Mouse (Mus musculus) intestine, embryonic 15.5 days (tissue): ENCODE data around the gene Borcs7. TPM values are rescaled to one million over a fixed set of nuclear protein-coding genes. Genes with fewer than 3 reads are reported as not detected.

ENCODE experiments used
- ATAC-seq: fragments of 200-750 bp; cut with Nextera tagmentation; 2 replicates; pipeline ENCODE4 v1.8.0; 2017; ENCODE audit warnings: moderate TSS enrichment, moderate library complexity
- H3K27ac ChIP-seq: fragments of 300-500 bp; sonication (generic); 2 replicates; pipeline ENCODE4 v1.5.1; 2015; ENCODE audit warnings: mild to moderate bottlenecking, inconsistent platforms
- H3K27me3 ChIP-seq: fragments of 300-500 bp; sonication (generic); replicated peaks from 2 replicates; pipeline ENCODE4 v1.6.1; 2015; ENCODE audit warnings: inconsistent platforms
- H3K36me3 ChIP-seq: fragments of 300-500 bp; sonication (generic); 2 replicates; pipeline ENCODE4 v1.6.1; 2015; ENCODE audit warnings: inconsistent platforms
- H3K4me1 ChIP-seq: fragments of 300-500 bp; sonication (generic); replicated peaks from 2 replicates; pipeline ENCODE4 v1.6.1; 2015; ENCODE audit warnings: inconsistent platforms
- H3K4me2 ChIP-seq: fragments of 300-500 bp; sonication (generic); replicated peaks from 2 replicates; pipeline ENCODE4 v1.6.1; 2015; ENCODE audit warnings: mild to moderate bottlenecking, inconsistent platforms
- H3K4me3 ChIP-seq: fragments of 300-500 bp; sonication (generic); replicated peaks from 2 replicates; pipeline ENCODE4 v1.5.1; 2015; ENCODE audit warnings: inconsistent platforms
- H3K9ac ChIP-seq: fragments of 300-500 bp; sonication (generic); 2 replicates; pipeline ENCODE4 v1.6.1; 2015; ENCODE audit warnings: inconsistent platforms
- H3K9me3 ChIP-seq: fragments of 300-500 bp; sonication (generic); 2 replicates; pipeline ENCODE4 v1.6.1; 2016; ENCODE audit warnings: inconsistent platforms
- WGBS: fragments of 180-500 bp; shearing (Covaris S2); methylation state at CpG from one replicate; pipeline ENCODE4 v1.1.7; 2015; 5-methylcytosine and 5-hydroxymethylcytosine counted together
- polyA plus RNA-seq: library from polyadenylated mRNA; unstranded; fragments of >200 nt; fragmentation: Nextera tagmentation; extraction: Ambion mirVana; gene quantifications from 2 replicates; pipeline ENCODE4 v1.2.1, GENCODE M21; 2015

Gene Borcs7
- polyA plus RNA-seq, 1 experiment from 2014 or later, result 14.5 TPM

DNA sequence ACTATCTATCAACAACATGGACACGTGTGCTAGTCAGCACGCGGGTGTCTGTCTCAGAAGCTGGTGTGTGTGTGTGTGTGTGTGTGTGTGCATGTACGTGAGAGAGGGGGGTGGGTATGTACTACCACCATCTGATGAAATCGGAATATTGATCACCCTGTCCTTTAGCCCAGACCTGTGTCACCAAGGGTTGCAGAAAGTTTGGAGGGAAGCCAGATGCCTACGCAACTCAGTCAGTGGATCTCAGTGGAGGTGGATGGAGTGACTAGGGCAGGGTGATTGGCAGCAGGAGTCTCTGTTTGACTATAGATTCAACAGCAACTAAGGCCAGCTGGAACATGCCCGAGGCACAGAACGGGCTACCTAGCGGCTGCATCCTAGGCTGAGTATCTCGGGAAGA, 21.4 kb upstream of the Borcs7 start:
- Histone ChIP-seq H3K4me1 (no peaks in the 10 kb centered on the region), H3K27ac (no peak overlapping the region), H3K27me3 (no peaks in the 10 kb centered on the region; the same call in 1 of the 2 replicates), H3K9me3 (no peaks in the 10 kb centered on the region), H3K36me3 (no peaks in the 10 kb centered on the region), H3K4me3 (no peak overlapping the region), H3K4me2 (no peak overlapping the region), H3K9ac (no peak overlapping the region)
- ATAC-seq, result no peak
- 80% methylated on average over 10 of the region's 10 CpGs for WGBS

DNA sequence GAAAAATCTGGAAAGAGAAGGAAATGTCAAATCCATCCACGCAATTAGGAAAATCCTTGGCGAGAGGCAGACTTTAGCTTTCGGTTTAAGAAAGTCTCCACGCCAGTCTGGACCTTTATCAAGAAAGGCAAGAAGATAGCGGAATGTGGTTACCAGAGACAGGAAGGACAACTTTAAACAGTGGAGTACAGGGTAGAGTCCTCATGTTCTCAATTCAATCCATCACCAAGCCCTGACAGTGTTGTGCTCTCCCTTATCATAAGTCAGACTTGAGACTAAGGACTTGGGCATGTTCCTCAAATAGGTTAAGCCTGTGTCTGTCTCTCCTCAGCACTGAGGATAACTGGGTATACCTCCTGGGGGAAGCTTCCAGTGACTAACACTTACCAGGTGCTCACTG, 19.9 kb upstream of the Borcs7 start:
- ATAC-seq, result no peak
- H3K27me3 ChIP-seq, result no peaks in the 10 kb centered on the region; the same call in 1 of the 2 replicates
- H3K4me2 ChIP-seq, result no peak overlapping the region
- WGBS, result 69% methylated on average over 5 of the region's 5 CpGs
- H3K4me3 ChIP-seq, result no peak overlapping the region
- H3K4me1 ChIP-seq, result no peaks in the 10 kb centered on the region
- H3K36me3 ChIP-seq, result no peaks in the 10 kb centered on the region
- no peaks in the 10 kb centered on the region for H3K9me3 ChIP-seq
- H3K9ac ChIP-seq, result no peak overlapping the region
- H3K27ac ChIP-seq, result no peak overlapping the region

DNA sequence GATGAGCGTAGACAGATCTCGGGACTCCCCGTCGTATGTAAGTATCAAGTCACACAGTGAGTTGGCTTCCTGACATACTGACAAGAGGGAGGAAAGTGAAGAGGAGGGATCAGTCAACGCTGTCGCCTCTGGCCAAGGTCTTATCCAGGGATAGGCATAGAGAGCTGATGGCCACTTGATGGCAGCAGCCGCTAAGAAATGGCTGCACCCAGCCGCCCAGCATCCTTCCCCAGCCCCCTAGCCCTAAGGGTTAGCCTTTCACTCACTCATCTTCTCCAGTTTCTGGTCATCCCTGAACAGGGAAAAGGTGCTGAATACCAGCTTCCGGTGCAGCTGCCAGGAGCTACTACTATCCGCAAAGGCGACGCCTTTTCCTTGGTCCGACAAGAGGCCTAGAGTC, 19.0 kb upstream of the Borcs7 start:
- Histone ChIP-seq H3K27me3 (no peaks in the 10 kb centered on the region; the same call in 1 of the 2 replicates), H3K9ac (no peak overlapping the region), H3K4me1 (no peaks in the 10 kb centered on the region), H3K4me2 (no peak overlapping the region), H3K36me3 (no peaks in the 10 kb centered on the region), H3K9me3 (no peaks in the 10 kb centered on the region), H3K27ac (no peak overlapping the region), H3K4me3 (no peak overlapping the region)
- WGBS, result 33% methylated on average over 13 of the region's 13 CpGs
- peak; percentile 82 for ATAC-seq

DNA sequence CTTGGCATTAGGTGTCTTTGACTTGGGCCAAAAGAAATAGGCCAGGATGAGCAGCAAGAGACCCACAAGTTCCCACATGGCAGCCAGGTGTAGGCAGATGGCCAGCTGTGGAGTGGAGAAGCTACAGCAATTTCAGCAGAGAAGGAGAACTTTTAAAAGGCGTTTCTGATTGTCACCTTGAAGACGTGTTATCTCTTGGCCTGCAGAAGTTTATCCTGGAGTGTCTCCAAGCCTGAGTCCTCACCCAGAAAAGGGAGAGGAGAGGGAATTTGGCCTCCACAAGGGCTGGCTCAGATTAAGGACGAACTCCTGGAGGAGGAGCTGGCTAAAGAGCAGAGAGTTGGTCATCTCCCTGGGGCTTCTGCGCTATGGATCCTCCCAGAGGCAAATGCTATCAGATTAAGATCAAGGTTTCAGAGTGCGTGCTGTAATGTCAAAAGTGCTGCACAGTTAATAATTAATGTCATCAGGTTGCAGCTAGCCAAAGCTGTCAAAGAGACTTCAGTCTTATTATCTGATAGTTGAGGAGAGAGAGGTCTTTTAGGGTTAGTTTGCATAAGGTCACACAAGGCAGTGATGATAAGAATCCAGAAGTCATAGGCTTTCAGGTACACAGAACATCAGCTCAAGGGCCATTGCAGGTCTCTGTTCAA, 16.8 kb upstream of the Borcs7 start, which contains the start of gene Cyp17a1:
TSS of gene Cyp17a1 (minus strand) at position 407 of the 653 bp plus-strand sequence.
- H3K9ac ChIP-seq, result no peak within 1 kb of the TSS
- WGBS, result 38% methylated on average over 5 of the region's 5 CpGs
- ATAC-seq, result peak; percentile 28; the same call in 1 of the 2 replicates
- no peaks in the 10 kb centered on the region for H3K9me3 ChIP-seq
- H3K36me3 ChIP-seq, result no peaks in the 10 kb centered on the region
- no peaks in the 10 kb centered on the region; the same call in 1 of the 2 replicates for H3K27me3 ChIP-seq
- no peak within 1 kb of the TSS for H3K4me3 ChIP-seq
- H3K4me2 ChIP-seq, result no peak within 1 kb of the TSS
- H3K4me1 ChIP-seq, result no peaks in the 10 kb centered on the region
- no peak within 1 kb of the TSS for H3K27ac ChIP-seq

DNA sequence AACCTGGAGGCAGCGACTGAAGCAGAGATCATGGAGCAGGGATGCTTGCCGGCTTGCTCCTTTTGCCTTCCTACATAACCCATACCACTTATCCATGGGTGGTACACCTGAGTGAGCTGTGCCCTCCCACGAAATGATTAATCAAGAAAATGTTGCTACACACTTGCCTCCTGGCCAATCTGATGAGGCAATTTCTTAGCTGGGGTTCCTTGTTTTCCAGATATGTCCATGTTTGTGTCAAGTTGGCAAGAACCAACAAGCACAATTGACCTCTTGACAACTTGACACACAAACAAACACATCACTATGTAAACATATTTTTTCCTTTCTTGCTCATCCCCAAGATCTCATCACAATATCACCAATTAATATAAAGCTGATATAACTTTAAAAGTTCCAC, 14.1 kb upstream of the Borcs7 start:
- Histone ChIP-seq H3K9ac (no peak overlapping the region), H3K4me3 (no peak overlapping the region), H3K36me3 (no peaks in the 10 kb centered on the region), H3K9me3 (no peaks in the 10 kb centered on the region), H3K4me1 (0 out of 2 replicates have a peak, but pooled peaks cover 3% of the 10 kb centered on the region), H3K27ac (no peak overlapping the region), H3K27me3 (no peaks in the 10 kb centered on the region; the same call in 1 of the 2 replicates), H3K4me2 (no peak overlapping the region)
- ATAC-seq, result no peak
- WGBS, result 76% methylated on average over 3 of the region's 3 CpGs

DNA sequence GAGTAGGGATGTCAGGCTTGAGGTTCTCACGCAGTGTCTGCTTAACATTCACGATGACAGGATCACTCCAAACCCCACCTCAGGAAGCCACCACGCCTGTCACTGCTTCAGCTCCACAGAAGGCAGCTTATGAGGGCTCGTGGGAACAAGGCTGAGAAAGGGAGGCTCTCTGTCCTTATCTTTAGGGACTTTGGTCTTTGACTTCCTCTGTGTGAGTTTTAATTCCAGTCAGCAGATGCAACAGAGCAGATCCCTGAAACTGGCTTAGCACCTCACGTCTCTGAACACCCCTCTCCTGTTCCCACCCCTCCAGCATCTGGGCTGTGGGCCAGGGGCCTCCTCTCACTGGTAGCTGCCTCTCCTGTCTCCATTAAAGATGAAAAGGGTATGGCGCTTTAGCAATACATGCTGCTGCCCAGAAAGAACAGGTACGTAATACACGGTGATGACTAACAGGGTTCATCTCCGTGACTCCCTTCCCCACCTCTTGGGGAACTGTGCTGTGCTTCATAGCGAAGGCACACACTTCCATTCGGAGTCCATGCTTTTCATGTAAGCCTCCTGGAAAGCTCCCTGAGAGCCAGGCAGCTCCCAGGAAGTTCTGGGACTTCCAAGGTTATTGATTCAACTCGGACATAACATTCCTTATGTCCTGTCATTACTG, 9.9 kb upstream of the Borcs7 start:
- Histone ChIP-seq H3K4me1 (0 out of 2 replicates have a peak, but pooled peaks cover 3% of the 10 kb centered on the region), H3K4me2 (peak overlapping the region; percentile 36), H3K36me3 (no peaks in the 10 kb centered on the region), H3K9me3 (no peaks in the 10 kb centered on the region), H3K27me3 (no peaks in the 10 kb centered on the region), H3K9ac (no peak overlapping the region), H3K27ac (peak overlapping the region; percentile 41; the same call in 1 of the 2 replicates), H3K4me3 (no peak overlapping the region; the same call in 1 of the 2 replicates)
- ATAC-seq, result peak; percentile 95
- WGBS, result 45% methylated on average over 12 of the region's 12 CpGs

DNA sequence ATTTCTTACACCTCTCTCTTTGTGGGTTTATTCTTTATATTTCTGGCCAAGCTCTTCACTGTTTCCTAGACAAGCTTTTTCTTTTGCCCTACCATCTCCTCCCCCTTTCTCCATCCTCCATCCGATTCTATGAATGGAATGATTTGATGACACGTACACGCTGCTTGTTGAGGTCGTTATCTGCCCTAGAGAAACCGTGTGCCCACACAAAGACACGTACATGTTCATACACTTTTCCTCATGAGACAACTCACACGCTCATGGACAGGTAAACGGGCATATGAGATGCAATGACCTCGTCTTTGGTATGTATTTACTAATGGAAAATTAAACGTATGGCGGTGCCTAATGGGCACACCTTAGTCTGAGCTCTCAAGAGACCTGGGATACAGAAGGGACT, 681 bp downstream of the Borcs7 start:
- no peaks in the 10 kb centered on the region for H3K9me3 ChIP-seq
- H3K9ac ChIP-seq, result peak overlapping the region; percentile 84
- H3K36me3 ChIP-seq, result no peaks in the 10 kb centered on the region
- 74% methylated on average over 11 of the region's 11 CpGs for WGBS
- H3K4me1 ChIP-seq, result no peaks in the 10 kb centered on the region
- H3K4me2 ChIP-seq, result peak overlapping the region; percentile 69
- peak; percentile 18; the same call in 1 of the 2 replicates for ATAC-seq
- 0 out of 2 replicates have a peak overlapping the region, but pooled peaks have one; percentile 76 for H3K27ac ChIP-seq
- H3K4me3 ChIP-seq, result peak overlapping the region; percentile 74
- H3K27me3 ChIP-seq, result no peaks in the 10 kb centered on the region

DNA sequence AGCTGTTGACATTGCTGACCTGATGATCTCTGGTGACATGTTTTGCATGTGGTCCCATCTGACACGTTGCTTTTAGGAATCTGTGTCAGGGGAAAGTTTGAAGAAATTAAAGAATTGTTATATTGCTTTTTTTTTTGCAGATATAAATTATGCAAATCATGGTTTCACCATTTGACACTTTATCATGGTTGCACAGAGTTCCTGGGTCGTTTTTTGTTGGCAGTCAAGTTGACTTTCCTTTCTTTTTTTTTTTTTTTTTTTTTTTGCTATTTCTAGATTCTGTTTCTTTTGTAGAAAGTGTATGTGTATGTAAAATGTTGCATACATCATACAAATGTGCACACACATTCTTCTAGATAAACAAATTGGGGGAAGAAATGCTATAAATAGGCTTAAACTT, 1.4 kb downstream of the Borcs7 start:
- H3K27me3 ChIP-seq, result no peaks in the 10 kb centered on the region
- H3K9ac ChIP-seq, result no peak overlapping the region
- no peaks in the 10 kb centered on the region for H3K9me3 ChIP-seq
- no peaks in the 10 kb centered on the region for H3K4me1 ChIP-seq
- ATAC-seq, result no peak
- WGBS, result 75% methylated on average over 2 of the region's 2 CpGs
- H3K27ac ChIP-seq, result no peak overlapping the region
- H3K4me3 ChIP-seq, result no peak overlapping the region
- H3K36me3 ChIP-seq, result no peaks in the 10 kb centered on the region
- no peak overlapping the region for H3K4me2 ChIP-seq

DNA sequence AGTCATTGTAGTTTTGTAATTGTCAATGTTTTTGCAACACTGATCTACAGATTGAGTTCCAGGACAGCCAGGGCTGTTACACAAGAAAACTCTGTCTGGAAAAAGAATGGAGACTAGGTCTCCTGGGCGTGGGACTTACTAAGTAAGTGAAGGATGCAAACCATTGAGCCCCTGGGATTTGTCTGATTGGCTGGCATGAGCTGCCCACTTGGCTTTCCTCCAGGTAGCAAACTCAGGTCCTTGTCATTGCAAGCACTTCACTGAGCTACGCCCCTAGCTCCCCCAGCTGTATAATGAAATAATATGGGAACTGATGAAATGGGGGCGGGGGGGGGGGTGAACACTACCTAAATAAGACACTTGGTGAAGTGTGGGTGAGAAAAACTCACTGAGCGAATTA, 3.4 kb downstream of the Borcs7 start:
- H3K27me3 ChIP-seq, result no peaks in the 10 kb centered on the region
- H3K4me1 ChIP-seq, result no peaks in the 10 kb centered on the region
- no peaks in the 10 kb centered on the region for H3K36me3 ChIP-seq
- no peak overlapping the region for H3K4me3 ChIP-seq
- no peak overlapping the region for H3K9ac ChIP-seq
- H3K4me2 ChIP-seq, result no peak overlapping the region
- no peaks in the 10 kb centered on the region for H3K9me3 ChIP-seq
- H3K27ac ChIP-seq, result no peak overlapping the region
- 89% methylated on average over 4 of the region's 4 CpGs for WGBS
- no peak for ATAC-seq

DNA sequence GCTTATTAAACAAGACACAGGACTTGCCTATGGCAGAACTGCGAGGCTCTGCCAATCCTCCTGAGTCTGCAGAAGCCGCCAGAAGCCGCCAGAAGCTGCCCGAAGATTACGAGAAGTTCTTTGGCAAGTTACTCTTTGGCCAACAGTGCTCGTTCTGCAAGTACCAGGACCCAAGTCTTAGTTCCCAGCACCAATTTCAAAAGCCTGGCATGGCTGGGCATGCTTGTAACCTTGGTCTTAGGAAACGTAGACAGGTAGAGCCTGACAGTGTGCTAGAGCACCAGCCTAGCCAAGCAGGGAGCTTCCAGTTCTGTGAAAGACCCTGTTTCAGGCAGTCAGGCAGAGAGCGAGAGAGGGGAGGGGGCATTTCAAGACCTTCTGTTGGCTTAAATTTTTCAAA, 6.8 kb downstream of the Borcs7 start:
- no peak for ATAC-seq
- Histone ChIP-seq H3K36me3 (no peaks in the 10 kb centered on the region), H3K4me2 (no peak overlapping the region), H3K9ac (no peak overlapping the region), H3K27ac (no peak overlapping the region), H3K9me3 (no peaks in the 10 kb centered on the region), H3K27me3 (no peaks in the 10 kb centered on the region), H3K4me3 (no peak overlapping the region), H3K4me1 (no peaks in the 10 kb centered on the region)
- 94% methylated on average over 8 of the region's 8 CpGs for WGBS

DNA sequence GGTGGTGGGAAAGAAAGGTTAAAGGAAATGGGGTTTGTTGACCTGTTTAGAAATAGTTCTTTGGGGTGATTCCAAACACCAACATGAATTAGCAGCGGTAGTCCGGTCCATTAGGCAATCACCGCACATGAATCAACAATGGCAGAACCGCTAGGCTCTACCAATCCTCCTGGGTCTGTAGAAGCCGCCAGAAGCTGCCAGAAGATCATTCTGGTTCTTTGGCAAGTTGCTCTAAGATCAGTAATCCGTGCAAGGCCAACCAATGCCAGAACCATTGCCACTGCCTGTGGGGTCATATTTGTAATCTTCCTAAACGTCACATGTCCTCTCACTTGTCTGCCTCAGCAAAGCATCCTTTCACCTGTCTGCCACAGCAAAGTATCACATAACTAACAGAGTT, 7.2 kb downstream of the Borcs7 start:
- no peak for ATAC-seq
- Histone ChIP-seq H3K4me3 (no peak overlapping the region), H3K27ac (no peak overlapping the region), H3K9me3 (no peaks in the 10 kb centered on the region), H3K9ac (no peak overlapping the region), H3K4me2 (no peak overlapping the region), H3K27me3 (no peaks in the 10 kb centered on the region), H3K36me3 (no peaks in the 10 kb centered on the region), H3K4me1 (no peaks in the 10 kb centered on the region)
- 95% methylated on average over 7 of the region's 7 CpGs for WGBS

DNA sequence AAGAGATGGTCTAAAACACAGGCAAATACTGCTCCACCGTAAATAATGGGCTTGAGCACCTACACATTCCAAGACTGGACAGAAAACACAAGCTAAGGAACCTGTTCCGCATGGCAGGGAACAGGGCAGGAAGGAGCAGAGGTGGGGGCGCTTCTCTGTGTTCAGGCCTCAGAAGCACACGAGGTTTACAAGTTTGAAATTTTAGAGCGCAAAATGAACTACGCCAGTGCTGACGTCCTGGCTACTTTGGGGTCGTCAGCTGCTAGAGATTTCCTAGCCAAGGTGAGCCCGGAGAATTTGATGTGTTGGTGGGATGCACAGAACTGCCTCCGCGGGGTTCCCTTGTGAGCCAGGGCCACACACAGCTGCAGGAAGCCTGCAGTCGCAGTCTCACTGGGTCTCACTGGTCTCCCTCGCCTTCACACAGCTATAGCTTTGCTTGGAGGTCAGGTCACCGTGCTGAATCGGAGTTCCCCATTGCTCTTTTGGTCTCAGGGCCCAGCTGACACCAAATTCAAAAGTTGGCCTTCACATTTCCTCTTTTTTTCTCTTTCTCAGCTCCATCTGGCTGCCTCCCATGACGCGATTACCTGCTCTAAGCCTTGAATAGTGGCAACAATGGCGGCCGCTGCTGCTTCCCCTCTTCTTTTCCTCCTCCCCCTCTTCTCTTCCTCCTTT, 8.3 kb downstream of the Borcs7 start:
- no peaks in the 10 kb centered on the region for H3K27me3 ChIP-seq
- no peaks in the 10 kb centered on the region for H3K36me3 ChIP-seq
- H3K9ac ChIP-seq, result no peak overlapping the region
- H3K4me3 ChIP-seq, result no peak overlapping the region
- ATAC-seq, result no peak
- 61% methylated on average over 19 of the region's 19 CpGs for WGBS
- no peaks in the 10 kb centered on the region for H3K9me3 ChIP-seq
- no peaks in the 10 kb centered on the region for H3K4me1 ChIP-seq
- H3K27ac ChIP-seq, result no peak overlapping the region
- no peak overlapping the region for H3K4me2 ChIP-seq
